9 mouse cellular contexts compared by ENCODE assay signal in the genomic region with DNA sequence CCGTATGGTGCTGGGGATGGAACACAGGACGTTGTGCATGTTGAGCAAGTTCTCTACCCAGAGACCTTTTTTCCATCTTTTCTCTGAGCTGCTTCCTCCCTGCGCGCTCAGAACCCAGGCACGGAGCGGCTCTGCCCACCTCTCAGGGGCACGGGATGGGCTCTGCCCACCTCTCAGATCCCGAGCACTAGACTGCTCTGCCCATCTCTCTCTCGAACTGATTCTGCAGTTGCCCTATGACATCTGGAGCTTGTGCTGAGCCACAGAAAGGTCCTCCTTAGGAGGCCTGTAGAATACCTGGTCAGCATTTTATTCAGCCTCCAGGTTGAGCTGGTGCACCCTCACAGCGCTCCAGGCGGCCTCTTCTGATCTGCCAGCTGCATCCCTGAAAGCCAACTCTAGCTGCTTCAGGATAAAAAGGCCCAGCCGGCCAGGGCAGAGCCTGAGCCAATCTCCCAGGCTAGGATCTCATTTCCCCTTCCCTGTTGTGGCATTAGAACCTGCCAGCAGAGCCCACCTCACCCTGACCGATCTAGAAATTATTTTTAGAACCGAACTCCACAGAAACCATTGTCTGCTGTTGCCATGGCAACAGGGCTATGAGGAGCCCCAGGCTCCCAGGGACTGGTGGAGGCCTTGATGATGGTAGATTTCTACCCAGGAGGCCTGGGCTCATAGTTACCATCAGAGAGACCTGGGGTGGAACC. TPM values are rescaled to one million over a fixed set of nuclear protein-coding genes. Genes with fewer than 3 reads are reported as not detected.
DNase-seq lines count a peak whose midpoint lies in the region.
"Had no signal": no experiment of that assay in that cellular context is flagged by ENCODE, and none has a peak within 500 bp of the region (broad histone marks: within the 10 kb centered on the region; RNA-seq: fewer than 3 reads in every experiment).

No protein-coding gene starts in this region.

- DNase-seq in layer of hippocampus, adult 11-12 months (ENCODE audit: low spot score), result peak; percentile 75
- no peak for DNase-seq in layer of hippocampus, adult 9-10 months (ENCODE audit: low spot score)
- peak; percentile 20 for DNase-seq in forelimb bud, embryonic 11.5 days (ENCODE audit: low read depth, low spot score)
- DNase-seq in left cerebral cortex, adult 9 months (ENCODE audit: low spot score in 2 of 2), result peak; percentile 50 to 75
- DNase-seq in right cerebral cortex, postnatal 14 days, result peak; percentile 52
- DNase-seq in thymus, adult 18-20 months, result no peak
- DNase-seq in urinary bladder, postnatal 14 days (ENCODE audit: low spot score), result no peak
- DNase-seq in adrenal gland, postnatal 25 days, result no peak

RNA-seq across cellular contexts. Expression of a gene that starts 34.9 kb away (rescaled TPM):
- total RNA-seq in adrenal gland, postnatal 25 days (2021), result 52.5 and 57.8 TPM in 2 replicates

RNA-seq across cellular contexts. Expression of a gene that starts 41.8 kb away (rescaled TPM):
- 2.0 and 3.2 TPM in 2 replicates for total RNA-seq in adrenal gland, postnatal 25 days (2021)
- total RNA-seq: hematopoietic stem cell, adult 5-6 weeks had no signal

Comparison
In these comparisons a context has a peak if more than half of its experiments do, and no peak if none do; other contexts are left out.
1. DNase-seq: peak in layer of hippocampus, adult 11-12 months (single experiment), forelimb bud, embryonic 11.5 days (single experiment), left cerebral cortex, adult 9 months (2 of 2) and right cerebral cortex, postnatal 14 days (single experiment); none in layer of hippocampus, adult 9-10 months (single experiment), thymus, adult 18-20 months (0 of 2), urinary bladder, postnatal 14 days (single experiment) and adrenal gland, postnatal 25 days (single experiment).